Mouse (Mus musculus): ENCODE measurements at regions not wholly inside any gene's neighbourhood (a gene's known extent, or its start where the extent isn't known, plus 50 kb on each side); places are given as distances from the start of the nearest gene placed in this dataset.

DNA sequence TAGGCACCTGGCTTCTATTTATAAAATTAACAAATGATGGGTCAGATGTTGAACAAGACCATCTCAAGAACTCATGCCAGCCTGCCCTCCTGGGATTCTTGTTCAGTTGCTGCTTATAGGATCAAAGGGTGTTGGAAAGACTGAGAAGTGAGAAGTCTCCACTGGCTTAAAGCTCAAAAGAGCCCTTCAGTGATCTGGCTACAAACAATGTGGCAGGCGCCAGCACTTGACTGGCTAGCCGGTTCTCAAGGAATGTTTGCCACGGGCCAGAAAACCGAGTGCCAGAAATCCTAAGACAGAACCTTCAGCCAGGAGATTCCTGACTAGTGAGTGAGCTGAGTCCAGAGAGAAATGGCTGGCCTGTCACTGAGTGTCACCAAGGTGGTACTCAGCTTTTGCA, 93.6 kb upstream of the Med14 start:
- ATAC-seq (ENCODE audit: low FRiP score, low read depth) = no peak
- Histone ChIP-seq H3K36me3 (no peaks in the 10 kb centered on the region), H3K4me2 (no peak overlapping the region), H3K4me1 (replicated peaks) (peaks cover 4% of the 10 kb centered on the region), H3K4me3 (no peak overlapping the region), H3K27ac (replicated peaks) (no peak overlapping the region), H3K9me3 (no peaks in the 10 kb centered on the region), H3K9ac (no peak overlapping the region), H3K27me3 (no peaks in the 10 kb centered on the region)
- WGBS = 67% methylated on average over 4 of the region's 4 CpGs

DNA sequence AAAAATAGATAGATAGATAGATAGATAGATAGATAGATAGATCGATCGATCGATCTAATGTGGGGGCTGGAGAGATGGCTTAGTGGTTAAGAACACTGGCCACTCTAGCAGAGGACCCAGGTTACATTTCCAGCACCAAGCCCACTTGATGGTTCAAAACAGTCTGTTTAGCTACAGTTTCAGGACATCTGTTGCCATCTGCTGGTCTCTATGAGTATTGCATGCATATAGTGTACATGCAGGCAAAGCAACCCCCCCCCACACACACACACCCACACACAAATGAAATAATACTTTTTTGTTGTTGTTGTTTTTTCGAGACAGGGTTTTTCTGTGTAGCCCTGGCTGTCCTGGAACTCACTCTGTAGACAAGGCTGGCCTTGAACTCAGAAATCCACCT, 89.8 kb upstream of the Med14 start:
- H3K4me2 ChIP-seq = no peak overlapping the region
- H3K4me3 ChIP-seq = no peak overlapping the region
- H3K9ac ChIP-seq = no peak overlapping the region
- WGBS = 71% methylated on average over 4 of the region's 4 CpGs
- H3K27me3 ChIP-seq = no peaks in the 10 kb centered on the region
- H3K27ac ChIP-seq (replicated peaks) = no peak overlapping the region
- H3K4me1 ChIP-seq (replicated peaks) = no peaks in the 10 kb centered on the region
- ATAC-seq (ENCODE audit: low FRiP score, low read depth) = no peak
- H3K9me3 ChIP-seq = no peaks in the 10 kb centered on the region
- no peaks in the 10 kb centered on the region for H3K36me3 ChIP-seq

DNA sequence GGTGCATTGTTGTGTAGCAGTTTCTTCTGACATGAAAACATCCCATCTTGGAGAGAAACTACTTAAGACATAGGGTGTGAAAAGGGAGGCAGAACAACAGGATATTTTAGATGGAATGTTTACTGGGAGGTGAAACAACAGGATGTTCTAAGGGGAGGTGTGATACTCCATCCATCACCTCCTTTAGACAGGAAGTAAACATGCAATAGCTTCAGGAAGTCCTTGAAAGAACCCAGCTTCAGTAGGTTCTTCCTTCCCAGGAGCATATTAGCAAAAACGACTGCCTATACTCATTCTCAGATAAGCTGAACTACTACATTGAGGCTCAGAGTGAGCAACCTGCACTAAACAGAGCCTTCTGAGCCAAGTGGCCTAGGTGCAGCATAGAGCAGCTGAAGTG, 82.6 kb upstream of the Med14 start:
- Histone ChIP-seq H3K27me3 (no peaks in the 10 kb centered on the region), H3K9me3 (no peaks in the 10 kb centered on the region), H3K4me3 (no peak overlapping the region), H3K36me3 (no peaks in the 10 kb centered on the region), H3K9ac (no peak overlapping the region), H3K27ac (replicated peaks) (no peak overlapping the region), H3K4me2 (no peak overlapping the region), H3K4me1 (replicated peaks) (peaks cover 5% of the 10 kb centered on the region; the same call in 1 of the 2 replicates)
- ATAC-seq (ENCODE audit: low FRiP score, low read depth) = no peak
- 38% methylated on average over 1 of the region's 1 CpGs for WGBS

DNA sequence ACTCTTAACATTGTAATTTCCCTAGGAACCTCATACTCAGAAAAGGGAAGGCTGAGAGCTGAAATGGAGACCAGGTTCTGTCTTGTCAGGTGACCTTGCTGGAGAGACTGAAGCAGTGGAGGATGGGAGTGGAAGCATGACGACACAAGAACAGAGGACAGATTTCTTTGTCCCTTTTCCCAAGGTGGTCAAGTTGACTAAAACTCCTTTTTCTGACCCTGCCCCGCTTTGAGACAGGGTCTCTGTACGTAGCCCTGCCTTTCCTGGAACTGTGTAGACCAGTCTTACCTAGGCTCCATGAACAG, 79.1 kb upstream of the Med14 start:
- H3K27me3 ChIP-seq = no peaks in the 10 kb centered on the region
- no peak for ATAC-seq (ENCODE audit: low FRiP score, low read depth)
- H3K4me2 ChIP-seq = peak overlapping the region; percentile 51
- WGBS = 62% methylated on average over 3 of the region's 3 CpGs
- H3K4me1 ChIP-seq (replicated peaks) = peaks cover 8% of the 10 kb centered on the region; the same call in 1 of the 2 replicates
- no peaks in the 10 kb centered on the region for H3K36me3 ChIP-seq
- H3K4me3 ChIP-seq = no peak overlapping the region
- no peaks in the 10 kb centered on the region for H3K9me3 ChIP-seq
- peak overlapping the region; percentile 89 for H3K27ac ChIP-seq (replicated peaks)
- H3K9ac ChIP-seq = peak overlapping the region; percentile 17; the same call in 1 of the 2 replicates

DNA sequence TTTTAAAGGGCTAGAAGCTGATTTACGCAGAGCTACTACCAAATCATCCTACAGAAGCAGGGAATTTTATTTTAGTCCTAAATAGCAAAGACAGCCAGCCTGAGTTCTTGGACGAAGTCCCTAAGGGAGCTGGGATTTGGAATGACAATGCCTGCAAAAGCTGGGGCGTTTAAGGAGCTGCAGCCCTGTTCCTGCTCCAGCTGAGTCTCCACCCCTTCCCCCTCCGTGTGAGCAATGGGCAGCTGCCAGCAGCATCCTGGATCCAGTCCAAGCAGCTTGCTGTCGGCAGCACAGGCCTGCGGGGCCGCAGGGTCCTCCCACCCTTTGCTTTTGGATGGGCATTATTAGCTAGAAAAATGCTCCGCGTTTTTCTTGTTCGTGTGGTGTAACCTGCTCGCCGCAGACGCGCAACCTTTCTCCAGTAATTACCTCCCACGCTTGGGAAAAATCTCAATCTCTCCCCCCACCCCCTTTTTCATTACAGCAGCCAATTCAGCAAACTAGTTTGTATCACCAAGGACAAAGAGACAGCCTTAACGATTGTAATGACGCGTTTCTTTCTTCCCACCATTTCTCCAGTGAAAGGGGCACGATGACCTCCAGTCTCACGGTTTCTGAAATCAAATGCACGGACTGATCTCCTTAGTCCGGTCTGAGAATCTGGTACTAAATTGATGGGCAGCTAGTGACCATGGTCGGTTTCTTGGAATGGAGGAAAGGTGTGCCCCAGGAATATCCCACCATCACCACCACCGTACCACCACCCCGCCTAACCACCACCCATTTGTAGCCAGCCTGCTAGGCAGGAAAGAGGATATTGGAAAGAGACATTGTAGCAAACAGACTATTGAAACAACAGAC, 78.5 kb upstream of the Med14 start:
- H3K9ac ChIP-seq = peak overlapping the region; percentile 17; the same call in 1 of the 2 replicates

DNA sequence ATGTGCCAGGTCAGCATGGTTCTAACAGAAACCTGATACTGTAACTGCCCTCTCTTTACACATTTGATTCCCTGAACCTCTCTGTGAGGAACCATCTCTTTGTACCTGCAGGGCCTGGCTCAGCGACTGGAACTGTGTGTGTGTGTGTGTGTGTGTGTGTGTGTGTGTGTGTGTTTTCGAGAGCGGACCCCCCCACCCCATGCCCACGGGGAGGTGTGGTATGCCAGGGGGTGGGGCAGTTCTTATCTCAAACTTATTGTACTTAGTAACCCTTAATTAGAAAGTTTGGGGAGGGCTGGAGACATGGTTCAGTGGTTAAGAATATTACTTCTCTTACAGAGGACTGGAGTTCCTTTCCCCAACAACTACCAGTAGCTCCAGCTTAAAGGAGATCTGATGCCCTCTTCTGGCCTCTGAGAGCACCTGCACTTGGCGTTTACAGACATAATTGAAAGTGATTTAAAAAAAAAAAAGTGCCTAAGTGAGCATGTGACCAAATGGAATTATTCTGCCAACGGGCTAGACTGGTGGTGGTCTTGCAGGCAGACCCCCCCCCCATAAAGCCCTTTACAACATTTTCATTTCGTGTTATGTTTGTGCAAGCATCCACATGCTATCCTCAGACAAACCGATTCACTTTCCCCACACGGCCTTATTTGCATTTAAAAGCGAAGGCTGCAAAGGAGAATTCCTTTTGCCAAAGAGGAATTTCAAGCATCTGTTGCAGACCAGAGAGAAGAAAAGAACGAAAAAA, 77.7 kb upstream of the Med14 start:
- H3K36me3 ChIP-seq = no peaks in the 10 kb centered on the region
- WGBS = 26% methylated on average over 11 of the region's 11 CpGs
- no peaks in the 10 kb centered on the region for H3K27me3 ChIP-seq
- H3K27ac ChIP-seq (replicated peaks) = peak overlapping the region; percentile 89
- H3K4me2 ChIP-seq = peak overlapping the region; percentile 51
- ATAC-seq (ENCODE audit: low FRiP score, low read depth) = peak; percentile 61
- peaks cover 8% of the 10 kb centered on the region; the same call in 1 of the 2 replicates for H3K4me1 ChIP-seq (replicated peaks)
- H3K4me3 ChIP-seq = peak overlapping the region; percentile 23
- 0 out of 2 replicates have a peak overlapping the region, but pooled peaks have one; percentile 17 for H3K9ac ChIP-seq
- no peaks in the 10 kb centered on the region for H3K9me3 ChIP-seq

More for the DNA sequence above, 78.5 kb upstream of the Med14 start:
- H3K4me1 ChIP-seq (replicated peaks) = peaks cover 8% of the 10 kb centered on the region; the same call in 1 of the 2 replicates
- 20% methylated on average over 25 of the region's 25 CpGs for WGBS
- H3K9me3 ChIP-seq = no peaks in the 10 kb centered on the region
- H3K27me3 ChIP-seq = no peaks in the 10 kb centered on the region
- peak overlapping the region; percentile 51 for H3K4me2 ChIP-seq
- H3K36me3 ChIP-seq = no peaks in the 10 kb centered on the region
- peak overlapping the region; percentile 89 for H3K27ac ChIP-seq (replicated peaks)
- H3K4me3 ChIP-seq = peak overlapping the region; percentile 23
- peak; percentile 91 for ATAC-seq (ENCODE audit: low FRiP score, low read depth)

DNA sequence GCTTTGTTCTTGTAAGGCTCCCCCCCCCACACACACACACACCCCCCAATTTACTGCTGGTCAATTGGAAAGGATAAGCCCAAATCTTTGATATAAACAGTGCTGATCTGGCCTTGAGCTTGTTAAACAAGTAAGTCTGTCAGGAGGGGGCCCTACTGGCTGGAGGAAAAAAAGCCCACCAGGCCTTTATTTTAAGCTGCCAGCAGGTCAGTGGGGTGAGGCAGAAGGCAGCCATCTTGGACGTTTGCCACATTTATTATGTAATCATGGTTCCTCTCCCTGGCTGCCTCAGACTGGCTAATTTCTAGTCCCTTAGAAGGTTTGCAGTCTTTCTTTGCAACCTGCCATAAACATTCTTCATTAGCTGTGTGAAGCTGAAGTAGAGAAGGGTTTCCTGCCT, 75.9 kb upstream of the Med14 start:
- no peak overlapping the region for H3K4me3 ChIP-seq
- H3K4me2 ChIP-seq = no peak overlapping the region
- 20% methylated on average over 1 of the region's 1 CpGs for WGBS
- H3K9me3 ChIP-seq = no peaks in the 10 kb centered on the region
- H3K27ac ChIP-seq (replicated peaks) = no peak overlapping the region
- peaks cover 8% of the 10 kb centered on the region; the same call in 1 of the 2 replicates for H3K4me1 ChIP-seq (replicated peaks)
- no peak for ATAC-seq (ENCODE audit: low FRiP score, low read depth)
- no peak overlapping the region for H3K9ac ChIP-seq
- H3K36me3 ChIP-seq = no peaks in the 10 kb centered on the region
- no peaks in the 10 kb centered on the region for H3K27me3 ChIP-seq

DNA sequence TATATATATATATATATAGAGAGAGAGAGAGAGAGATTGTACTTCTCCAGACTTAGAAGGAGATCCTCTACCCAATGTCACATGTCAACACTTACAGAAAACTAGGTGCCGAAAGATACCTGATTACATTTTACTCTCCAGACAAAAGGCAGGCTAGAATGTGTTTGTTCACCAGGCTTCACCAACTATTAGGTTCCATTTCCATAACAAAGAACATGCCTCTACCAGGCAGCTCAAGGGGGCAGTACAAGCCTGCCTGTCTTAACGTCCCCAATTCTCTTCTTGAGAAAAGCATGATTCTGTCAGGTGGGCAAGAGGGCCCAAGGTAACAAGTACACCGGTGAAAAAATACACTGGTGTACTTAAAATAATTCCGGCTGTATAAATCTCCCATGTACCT, 72.8 kb upstream of the Med14 start:
- no peak overlapping the region for H3K27ac ChIP-seq (replicated peaks)
- no peak overlapping the region for H3K4me3 ChIP-seq
- no peaks in the 10 kb centered on the region for H3K9me3 ChIP-seq
- no peak overlapping the region for H3K4me2 ChIP-seq
- WGBS = 56% methylated on average over 4 of the region's 4 CpGs
- 0 out of 2 replicates have a peak, but pooled peaks cover 4% of the 10 kb centered on the region for H3K4me1 ChIP-seq (replicated peaks)
- H3K9ac ChIP-seq = no peak overlapping the region
- ATAC-seq (ENCODE audit: low FRiP score, low read depth) = no peak
- no peaks in the 10 kb centered on the region for H3K27me3 ChIP-seq
- H3K36me3 ChIP-seq = no peaks in the 10 kb centered on the region

DNA sequence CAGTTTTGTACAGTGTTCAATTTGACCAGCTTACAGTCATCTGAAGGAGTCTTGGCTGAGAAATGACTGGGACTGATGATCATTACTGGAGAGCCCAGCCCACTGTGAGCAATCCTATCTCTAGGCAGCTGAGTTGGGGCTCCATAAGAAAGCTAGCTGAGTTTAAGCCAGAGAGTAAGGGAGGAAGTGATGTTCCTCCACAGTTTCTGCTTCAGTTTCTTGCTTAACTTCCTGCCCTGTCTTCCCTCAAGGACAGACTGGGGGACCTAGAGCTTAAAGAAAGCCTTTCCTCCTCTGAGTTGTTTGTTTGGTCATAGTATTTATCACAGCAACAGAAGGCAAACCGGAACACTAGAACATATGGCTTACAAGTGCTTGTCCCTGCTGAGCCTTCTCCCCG, 70.8 kb upstream of the Med14 start:
- 78% methylated on average over 2 of the region's 2 CpGs for WGBS
- no peaks in the 10 kb centered on the region for H3K4me1 ChIP-seq (replicated peaks)
- H3K4me2 ChIP-seq = no peak overlapping the region
- H3K36me3 ChIP-seq = no peaks in the 10 kb centered on the region
- H3K27ac ChIP-seq (replicated peaks) = no peak overlapping the region
- H3K27me3 ChIP-seq = no peaks in the 10 kb centered on the region
- no peak for ATAC-seq (ENCODE audit: low FRiP score, low read depth)
- no peak overlapping the region for H3K4me3 ChIP-seq
- H3K9me3 ChIP-seq = no peaks in the 10 kb centered on the region
- no peak overlapping the region for H3K9ac ChIP-seq

DNA sequence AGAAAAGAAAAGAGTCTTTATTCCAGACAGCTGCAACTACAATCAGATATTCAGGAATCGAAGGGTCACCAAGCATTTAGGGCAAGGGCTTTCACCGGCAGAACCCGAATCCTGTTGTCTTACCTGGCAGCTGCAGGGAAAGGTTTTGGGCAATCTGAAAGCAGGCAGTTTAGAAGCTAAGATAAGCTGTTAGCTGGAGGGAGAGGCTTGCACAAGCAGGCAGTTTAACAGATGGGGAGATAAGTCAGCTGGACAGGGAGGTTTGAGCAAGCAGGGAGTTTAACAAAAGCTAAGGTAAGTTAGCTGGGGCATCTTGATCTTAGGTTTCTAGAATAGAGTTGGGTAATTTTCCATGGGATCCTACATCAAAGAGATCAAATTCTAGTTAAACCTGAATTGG, 67.3 kb upstream of the Med14 start:
- H3K36me3 ChIP-seq = no peaks in the 10 kb centered on the region
- H3K4me1 ChIP-seq (replicated peaks) = no peaks in the 10 kb centered on the region
- H3K9me3 ChIP-seq = no peaks in the 10 kb centered on the region
- no peak overlapping the region for H3K9ac ChIP-seq
- WGBS = 81% methylated on average over 3 of the region's 3 CpGs
- H3K27me3 ChIP-seq = no peaks in the 10 kb centered on the region
- no peak for ATAC-seq (ENCODE audit: low FRiP score, low read depth)
- no peak overlapping the region for H3K4me2 ChIP-seq
- H3K27ac ChIP-seq (replicated peaks) = no peak overlapping the region
- H3K4me3 ChIP-seq = no peak overlapping the region

DNA sequence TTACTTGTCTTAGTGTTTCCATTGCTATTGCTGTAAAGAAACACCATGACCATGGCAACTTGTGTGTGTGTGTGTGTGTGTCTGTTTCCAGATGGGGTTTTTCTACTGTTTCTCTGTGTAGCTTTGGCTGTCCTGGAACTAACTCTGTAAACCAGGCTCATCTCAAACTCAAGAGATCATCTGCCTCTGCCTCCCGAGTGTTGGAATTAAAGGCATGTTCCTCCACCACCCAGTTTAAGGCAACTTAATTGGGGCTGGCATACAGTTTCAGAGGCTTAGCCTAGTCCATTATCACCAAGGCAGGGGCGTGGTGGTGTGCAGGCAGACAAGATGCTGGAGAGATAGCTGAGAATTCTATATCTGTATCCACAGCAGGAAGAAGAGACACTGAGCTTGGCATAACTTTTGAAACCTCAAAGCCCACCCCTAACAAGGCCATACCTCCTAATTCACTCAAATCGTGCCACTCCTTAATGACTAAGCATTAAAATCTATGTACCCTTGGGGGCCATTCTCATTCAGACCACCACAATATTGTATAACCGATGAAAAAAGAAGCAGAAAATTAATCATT, 65.5 kb upstream of the Med14 start:
- no peak for ATAC-seq (ENCODE audit: low FRiP score, low read depth)
- 74% methylated on average over 4 of the region's 4 CpGs for WGBS

DNA sequence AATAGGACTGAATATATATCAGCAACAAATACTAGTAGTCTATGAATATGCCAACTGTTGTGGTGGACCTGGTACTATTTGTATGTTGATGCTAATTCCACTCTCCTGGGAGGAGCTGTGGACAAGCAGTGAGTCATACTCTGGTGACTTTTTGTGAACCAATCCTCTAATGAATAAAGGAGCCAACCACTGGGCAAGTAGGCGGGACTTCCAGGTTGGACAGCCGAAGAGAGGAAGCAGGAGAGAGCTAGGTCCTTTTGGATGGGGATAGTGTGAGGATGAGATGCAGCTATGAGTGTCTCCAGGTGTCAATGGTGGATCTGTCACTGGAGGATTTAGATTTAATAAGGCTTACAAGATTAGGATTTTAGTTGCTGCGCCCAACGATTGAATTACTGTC, 64.8 kb upstream of the Med14 start:
- Histone ChIP-seq H3K36me3 (no peaks in the 10 kb centered on the region), H3K9ac (no peak overlapping the region), H3K9me3 (no peaks in the 10 kb centered on the region), H3K4me1 (replicated peaks) (no peaks in the 10 kb centered on the region), H3K4me3 (no peak overlapping the region), H3K27ac (replicated peaks) (no peak overlapping the region), H3K4me2 (no peak overlapping the region), H3K27me3 (no peaks in the 10 kb centered on the region)
- no peak for ATAC-seq (ENCODE audit: low FRiP score, low read depth)
- 84% methylated on average over 4 of the region's 4 CpGs for WGBS

More for the DNA sequence above, 65.5 kb upstream of the Med14 start:
- Histone ChIP-seq H3K27me3 (no peaks in the 10 kb centered on the region), H3K9me3 (no peaks in the 10 kb centered on the region), H3K36me3 (no peaks in the 10 kb centered on the region), H3K4me1 (replicated peaks) (no peaks in the 10 kb centered on the region), H3K9ac (no peak overlapping the region), H3K4me2 (no peak overlapping the region), H3K4me3 (no peak overlapping the region), H3K27ac (replicated peaks) (no peak overlapping the region)

All from hindbrain, embryonic 15.5 days (tissue).